Mouse (Mus musculus): ENCODE results near the gene Slc17a5. TPM values are rescaled to one million over a fixed set of nuclear protein-coding genes. Genes with fewer than 3 reads are reported as not detected.

The Slc17a5 gene
- total RNA-seq (2014; fragmentation: Nextera tagmentation) (4.8 and 6.4 TPM in 2 replicates), total RNA-seq (2017) (0.94 and 6.0 TPM in 2 replicates)

DNA sequence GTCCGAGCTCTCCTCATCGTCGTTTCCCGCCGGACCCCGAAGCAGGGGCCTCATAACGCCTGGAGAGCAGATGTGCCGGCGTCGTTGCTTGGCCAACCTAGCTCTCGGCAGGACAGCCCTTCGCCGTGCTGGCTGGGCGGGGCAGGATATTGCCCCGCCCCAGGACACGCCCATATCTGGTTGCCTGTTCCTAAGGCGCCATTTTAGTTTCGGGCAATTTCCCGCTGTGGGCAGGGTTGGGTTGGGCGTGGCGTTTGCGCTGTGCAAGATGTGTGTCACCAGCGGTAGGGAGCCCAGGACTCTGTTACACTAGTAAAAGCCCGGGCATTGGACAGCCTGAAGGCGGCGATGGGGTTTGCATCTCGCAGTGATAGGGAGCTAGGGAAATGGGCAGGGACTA lies at the start of gene Slc17a5:
Slc17a5 (minus strand) TSS at position 128 of the 400 bp plus-strand sequence.
- ATAC-seq (replicated peaks; ENCODE audit: low FRiP score, low TSS enrichment, poor library complexity, severe bottlenecking), result peak; percentile 97

DNA sequence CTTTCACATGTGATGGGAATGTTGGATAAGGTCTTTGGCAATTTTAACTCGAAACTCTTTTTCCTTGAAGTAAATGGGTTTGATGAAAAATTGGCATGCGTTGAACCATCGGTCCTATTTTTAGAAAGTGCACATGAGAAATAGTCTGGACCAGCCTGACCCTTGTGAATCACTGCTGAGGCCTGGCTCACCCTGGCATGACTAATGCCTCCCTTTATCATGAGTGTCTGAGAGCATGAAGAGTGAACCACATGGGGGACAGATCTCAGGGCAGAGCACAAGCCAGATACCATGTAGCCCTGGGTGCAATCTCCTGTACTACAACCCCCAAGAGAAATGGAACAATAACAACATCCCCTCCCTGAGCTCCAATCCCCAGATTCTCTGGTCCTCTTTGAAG lies 46.1 kb upstream of the Slc17a5 start:
- ATAC-seq (replicated peaks; ENCODE audit: low FRiP score, low TSS enrichment, poor library complexity, severe bottlenecking), result no peak

DNA sequence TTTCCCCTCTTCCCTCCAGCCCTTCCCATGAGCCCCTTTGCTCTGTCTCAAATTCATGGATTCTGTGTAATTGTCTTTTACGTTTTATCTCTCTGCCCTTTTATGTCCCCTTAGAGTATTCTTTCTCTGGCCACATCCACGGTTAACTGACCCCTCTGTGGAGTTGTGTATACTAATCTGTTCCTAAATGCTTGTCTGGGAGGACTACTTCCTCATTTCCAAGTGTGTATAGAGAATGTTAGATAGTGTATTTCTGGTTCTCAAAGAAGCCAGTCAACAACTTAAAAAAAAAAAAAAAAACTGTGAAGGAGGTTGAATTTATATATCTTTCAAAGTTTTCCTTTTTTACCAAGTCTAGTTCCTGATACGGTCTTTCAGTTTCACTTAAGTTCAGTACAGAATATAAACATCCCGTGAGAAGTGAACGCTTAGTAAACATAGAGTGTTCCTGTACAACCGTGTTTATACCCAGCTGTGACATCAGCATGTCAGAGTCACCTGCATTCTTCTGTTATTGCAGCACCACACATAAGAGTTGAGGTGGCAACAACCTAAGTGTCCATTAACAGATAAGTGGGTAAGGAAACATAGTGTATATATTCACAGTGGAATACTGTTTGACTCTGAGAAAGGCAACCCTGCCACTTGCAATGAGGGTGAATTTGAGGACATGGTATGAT lies 44.1 kb upstream of the Slc17a5 start:
- no peak for ATAC-seq (replicated peaks; ENCODE audit: low FRiP score, low TSS enrichment, poor library complexity, severe bottlenecking)

DNA sequence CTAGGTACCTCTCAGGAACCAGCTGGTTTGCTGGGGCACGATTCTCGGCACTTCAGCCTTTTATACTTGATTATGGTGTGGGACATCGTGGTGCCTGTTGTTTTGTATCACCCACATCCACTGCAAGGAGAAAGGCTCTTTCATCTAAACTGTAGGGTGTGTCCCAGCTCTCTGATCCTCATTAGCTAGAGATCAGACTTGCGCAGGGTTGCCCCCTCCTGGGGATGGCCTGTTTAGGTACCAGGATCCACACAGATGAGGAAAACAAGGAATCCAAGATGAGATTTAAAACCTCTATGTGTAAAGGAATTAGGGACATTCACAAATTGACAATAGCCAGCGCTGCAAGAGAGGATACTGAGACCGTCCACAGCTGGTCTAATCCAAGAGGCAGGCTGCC lies 42.1 kb upstream of the Slc17a5 start:
- ATAC-seq (replicated peaks; ENCODE audit: low FRiP score, low TSS enrichment, poor library complexity, severe bottlenecking), result no peak

DNA sequence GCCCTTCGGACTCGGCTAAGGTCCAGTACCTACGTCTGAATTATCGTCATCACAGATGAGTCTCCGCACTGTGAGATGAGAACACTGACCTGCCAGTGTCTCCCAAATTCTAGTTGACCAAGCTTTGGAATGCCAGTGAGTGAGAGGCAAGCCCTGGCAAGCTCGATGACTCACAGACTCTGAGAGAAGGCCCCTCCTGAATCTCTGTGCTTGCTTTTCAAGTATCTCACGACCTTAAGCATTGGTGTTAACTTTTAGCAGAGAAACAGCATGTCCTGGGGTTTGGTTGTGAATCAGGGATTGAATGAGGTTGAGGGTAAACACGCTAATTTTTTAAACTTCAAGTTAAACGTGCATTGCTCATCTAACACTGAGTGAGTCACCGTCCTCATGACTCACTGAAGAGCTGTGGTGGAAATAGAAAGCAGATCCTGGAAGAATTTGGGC lies 35.5 kb upstream of the Slc17a5 start:
- no peak for ATAC-seq (replicated peaks; ENCODE audit: low FRiP score, low TSS enrichment, poor library complexity, severe bottlenecking)

DNA sequence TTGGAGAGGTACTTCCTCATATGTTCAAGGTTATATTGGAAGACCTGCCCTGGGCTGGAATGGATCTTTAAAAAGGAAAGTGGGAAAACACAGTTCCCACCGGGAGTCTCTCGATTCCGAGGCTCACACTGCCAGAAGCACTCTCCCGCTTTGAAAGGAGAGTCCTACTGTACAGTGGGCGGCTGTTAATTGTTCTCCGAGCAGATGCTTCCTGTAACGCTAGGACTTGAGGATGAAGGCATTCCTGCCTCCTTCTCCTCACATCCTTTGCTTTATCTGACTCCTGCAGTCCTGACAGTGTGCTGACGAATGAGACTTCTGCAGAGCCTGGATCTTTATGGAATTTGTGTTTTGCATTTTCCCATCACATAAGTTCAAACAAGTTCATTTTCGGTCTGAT lies 31.4 kb upstream of the Slc17a5 start:
- no peak for ATAC-seq (replicated peaks; ENCODE audit: low FRiP score, low TSS enrichment, poor library complexity, severe bottlenecking)

DNA sequence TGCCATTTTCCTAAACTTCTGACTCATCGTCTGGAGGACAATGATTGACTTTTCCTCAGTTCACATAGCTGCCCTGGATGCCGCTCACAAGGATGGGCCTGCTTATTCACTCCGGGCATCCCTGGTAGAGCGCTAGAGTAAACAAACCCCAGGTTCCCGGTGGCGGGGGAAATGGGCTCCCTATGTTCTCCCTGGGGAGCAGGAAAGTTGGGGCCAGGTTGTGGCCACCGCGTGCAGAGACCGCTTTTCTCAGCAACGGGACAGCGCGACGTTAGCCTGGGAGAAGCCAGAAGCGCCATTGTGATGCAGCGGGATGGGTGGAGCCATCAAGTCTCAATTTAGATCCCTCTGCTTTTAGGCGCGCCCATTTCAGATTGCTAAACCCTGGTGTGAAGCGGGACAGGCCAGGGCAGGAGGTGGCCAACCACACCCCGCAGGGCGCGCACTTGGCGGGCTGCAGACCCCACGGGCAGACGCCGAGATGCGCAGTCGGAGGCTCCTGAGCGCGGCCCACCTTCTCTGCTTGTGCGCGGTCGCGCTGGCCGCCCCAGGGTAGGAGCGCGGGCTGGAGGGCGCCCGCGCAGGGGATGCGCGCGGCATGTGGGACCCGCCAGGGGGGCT lies 27.7 kb upstream of the Slc17a5 start, which contains the start of gene Cd109:
Cd109 (plus strand) TSS at position 146 of the 621 bp plus-strand sequence.
- peak; percentile 47; the same call in 1 of the 2 replicates for ATAC-seq (replicated peaks; ENCODE audit: low FRiP score, low TSS enrichment, poor library complexity, severe bottlenecking)

DNA sequence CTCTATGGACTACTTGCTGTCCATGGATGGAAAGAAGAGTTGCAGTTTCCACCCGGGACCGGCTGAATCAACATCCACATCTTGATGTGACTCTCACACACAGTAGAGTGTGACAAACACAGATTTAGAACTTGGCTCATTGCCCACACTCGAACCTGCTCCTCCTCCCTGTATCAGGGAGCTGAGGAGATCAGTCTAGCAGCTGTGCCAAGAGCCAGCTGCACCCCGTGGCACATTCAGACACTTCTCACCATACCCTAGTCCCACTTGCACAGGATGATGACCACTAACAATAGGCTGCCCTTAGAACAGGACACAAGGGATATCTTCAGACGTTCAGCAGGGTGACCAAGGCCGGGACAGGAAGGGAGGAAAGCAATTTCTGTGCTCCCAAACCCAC lies 26.4 kb upstream of the Slc17a5 start:
- ATAC-seq (replicated peaks; ENCODE audit: low FRiP score, low TSS enrichment, poor library complexity, severe bottlenecking), result no peak

DNA sequence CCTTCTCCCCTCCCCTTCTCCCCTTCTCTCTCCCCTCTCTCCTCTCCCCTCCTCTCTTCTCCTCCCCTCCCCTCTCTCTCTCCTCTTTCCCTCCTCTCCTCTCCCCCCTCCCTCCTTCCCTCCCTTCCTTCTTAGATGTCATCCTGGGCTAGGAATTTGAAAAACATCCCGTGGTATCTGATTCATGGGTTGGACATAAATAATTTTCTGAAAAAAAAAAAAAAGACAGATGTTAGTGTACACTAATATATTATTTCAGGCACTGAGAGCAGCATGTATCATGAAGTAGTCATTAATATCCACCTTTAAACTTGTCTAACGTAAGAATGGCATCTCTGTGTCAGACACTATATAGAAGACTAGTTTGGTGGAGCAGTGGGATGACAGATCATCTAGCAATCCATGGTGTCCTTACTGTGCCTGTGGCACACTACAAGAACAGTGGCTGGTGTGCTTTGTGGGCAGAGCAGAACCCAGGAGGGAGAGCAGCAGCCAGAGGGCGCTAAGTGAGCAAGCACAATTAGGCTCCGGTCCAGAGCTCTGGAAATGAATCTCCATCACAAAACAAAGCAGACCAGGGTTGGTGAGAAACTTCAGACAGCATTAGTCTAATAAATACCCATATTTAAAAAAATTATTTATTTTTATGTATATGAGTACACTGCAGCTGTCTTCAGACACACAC lies 13.3 kb upstream of the Slc17a5 start:
- no peak for ATAC-seq (replicated peaks; ENCODE audit: low FRiP score, low TSS enrichment, poor library complexity, severe bottlenecking)

DNA sequence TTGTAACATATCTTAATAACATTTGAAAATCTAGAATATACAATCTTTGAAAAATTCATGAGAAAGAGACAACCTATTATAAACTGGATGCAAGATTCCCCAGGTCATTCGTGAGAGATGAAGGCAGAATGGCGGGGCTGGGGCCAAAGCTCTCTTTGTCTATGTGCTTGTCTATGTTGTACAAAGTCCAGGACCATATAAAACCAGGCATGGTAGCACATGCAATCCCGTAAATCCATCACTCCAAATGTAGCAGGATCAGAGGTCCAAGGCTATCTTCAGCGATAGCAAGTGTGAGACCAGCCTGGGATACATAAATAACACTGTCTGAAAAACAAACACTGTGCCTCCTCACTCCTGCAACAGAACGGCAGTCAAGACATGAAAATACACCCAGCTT lies 12.1 kb upstream of the Slc17a5 start:
- no peak for ATAC-seq (replicated peaks; ENCODE audit: low FRiP score, low TSS enrichment, poor library complexity, severe bottlenecking)

DNA sequence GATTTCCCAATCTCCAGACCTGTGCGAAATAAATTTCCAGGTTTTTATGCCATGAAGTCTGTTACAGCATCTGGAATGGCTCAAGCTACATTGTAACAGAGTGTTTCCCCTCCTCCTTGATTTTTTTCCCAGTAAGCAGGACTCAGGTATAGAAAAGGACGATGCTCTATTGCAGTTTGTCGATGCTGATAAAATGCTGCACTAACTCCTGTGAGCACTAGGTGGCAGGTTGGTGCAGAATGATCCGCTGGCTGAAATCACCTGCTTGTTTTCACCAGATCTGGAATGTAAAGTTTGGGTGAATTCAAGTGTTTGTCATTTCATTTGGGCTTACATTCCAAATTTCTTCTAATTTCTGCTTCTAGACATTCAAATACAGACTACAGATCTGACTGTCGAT lies 9.0 kb upstream of the Slc17a5 start:
- ATAC-seq (replicated peaks; ENCODE audit: low FRiP score, low TSS enrichment, poor library complexity, severe bottlenecking), result peak; percentile 91

DNA sequence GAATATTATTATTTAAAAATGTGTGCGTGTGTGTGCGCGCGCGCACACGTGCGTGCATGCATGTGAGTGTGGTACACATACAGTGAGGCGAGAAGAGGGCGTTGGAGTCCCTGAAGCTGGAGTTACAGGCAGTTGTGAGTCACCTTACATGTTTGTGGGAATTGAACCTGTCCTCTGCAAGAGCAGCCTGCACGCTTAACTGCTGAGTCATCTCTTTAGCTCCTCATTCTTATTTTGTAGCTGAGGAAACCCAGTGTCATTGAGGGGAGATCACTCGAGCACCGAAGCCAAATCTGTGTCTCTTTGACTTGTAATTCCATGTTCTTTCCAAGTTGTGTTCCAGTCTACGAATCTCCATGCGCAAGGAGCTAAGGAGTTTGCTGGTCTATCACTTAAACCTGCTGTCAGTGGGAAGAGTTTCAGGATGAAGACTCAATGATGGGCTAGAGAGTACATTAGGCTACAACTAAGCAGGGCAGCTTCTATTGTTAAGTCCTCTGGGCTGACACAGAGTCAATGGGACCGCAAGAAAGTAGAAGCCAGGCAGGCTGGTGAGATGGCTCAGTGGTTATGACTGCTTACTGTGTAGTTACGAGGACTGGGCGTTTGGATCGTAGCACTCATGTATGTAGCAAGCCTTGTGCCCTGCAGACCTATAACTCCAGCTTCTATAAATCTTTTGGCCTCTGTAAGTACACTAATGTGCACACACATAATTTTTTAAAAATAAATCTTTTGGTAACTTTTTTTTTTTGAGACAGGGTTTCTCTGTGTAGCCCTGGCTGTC lies 8.1 kb upstream of the Slc17a5 start:
- ATAC-seq (replicated peaks; ENCODE audit: low FRiP score, low TSS enrichment, poor library complexity, severe bottlenecking), result no peak

DNA sequence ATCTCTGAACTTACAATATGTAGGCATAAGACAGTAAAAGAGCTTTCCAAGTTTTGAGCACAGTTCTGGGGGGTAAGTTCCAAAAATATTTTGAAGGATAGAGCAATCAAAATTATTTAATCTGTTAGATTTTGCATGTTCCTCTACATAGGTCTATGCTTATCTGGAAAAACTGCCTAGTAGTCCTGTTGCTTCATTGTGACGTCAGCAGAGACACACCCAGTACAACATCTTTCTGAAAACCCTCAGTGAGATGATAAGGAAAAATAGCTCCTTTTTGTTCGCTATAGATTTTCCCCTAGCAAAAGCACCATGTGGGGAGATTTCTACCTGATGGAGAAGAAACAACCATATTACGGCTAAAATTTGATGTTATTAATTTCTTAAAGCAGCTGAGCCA lies 7.4 kb upstream of the Slc17a5 start:
- peak; percentile 68 for ATAC-seq (replicated peaks; ENCODE audit: low FRiP score, low TSS enrichment, poor library complexity, severe bottlenecking)

DNA sequence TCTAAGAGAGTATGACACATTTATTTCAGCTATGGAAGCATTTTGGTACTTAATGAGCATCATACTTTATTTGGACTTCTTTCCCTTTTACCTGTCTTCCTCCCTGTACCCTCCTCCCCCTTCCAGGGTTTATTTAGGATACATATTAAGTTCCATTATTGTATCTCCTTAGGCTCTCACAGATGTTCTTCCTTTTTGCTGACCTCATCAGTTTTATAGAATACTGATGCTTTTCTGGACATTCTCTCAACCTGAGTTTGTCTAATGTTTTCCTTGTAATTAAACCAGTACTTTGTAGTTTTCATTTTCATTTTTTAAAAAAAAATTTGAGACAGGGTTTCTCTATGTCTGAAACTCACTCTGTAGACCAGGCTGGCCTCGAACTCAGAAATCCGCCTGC lies 2.6 kb upstream of the Slc17a5 start:
- ATAC-seq (replicated peaks; ENCODE audit: low FRiP score, low TSS enrichment, poor library complexity, severe bottlenecking), result no peak

DNA sequence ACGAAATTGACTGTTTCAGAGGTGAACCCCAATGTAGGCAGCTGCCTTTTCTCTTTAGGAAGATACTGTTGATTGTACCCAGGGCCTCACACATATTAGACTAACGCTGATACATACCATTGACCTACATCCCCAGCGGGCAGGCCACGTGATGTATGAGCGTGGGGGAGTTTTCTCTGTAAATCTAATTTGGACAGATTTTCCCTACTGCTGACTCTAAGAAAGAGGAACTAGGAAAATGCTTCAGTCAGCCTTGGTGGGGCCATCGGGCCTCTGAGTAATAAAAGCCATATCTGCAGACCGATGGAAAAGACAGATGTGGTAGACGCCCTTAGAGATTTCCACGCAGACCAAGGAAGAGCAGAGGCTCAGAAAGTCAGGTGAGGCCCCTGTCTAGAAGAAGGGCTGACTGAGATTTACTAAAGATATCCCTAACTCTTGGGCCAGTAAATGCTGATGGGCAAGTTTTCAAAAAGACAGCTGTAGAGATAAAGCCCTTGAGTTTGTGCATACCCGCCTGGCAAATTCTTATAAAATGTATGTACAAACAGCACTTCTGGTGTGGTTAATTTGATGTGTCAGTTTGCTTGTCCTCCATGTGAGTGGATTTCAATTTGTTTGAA lies 681 bp upstream of the Slc17a5 start:
- peak; percentile 22 for ATAC-seq (replicated peaks; ENCODE audit: low FRiP score, low TSS enrichment, poor library complexity, severe bottlenecking)

DNA sequence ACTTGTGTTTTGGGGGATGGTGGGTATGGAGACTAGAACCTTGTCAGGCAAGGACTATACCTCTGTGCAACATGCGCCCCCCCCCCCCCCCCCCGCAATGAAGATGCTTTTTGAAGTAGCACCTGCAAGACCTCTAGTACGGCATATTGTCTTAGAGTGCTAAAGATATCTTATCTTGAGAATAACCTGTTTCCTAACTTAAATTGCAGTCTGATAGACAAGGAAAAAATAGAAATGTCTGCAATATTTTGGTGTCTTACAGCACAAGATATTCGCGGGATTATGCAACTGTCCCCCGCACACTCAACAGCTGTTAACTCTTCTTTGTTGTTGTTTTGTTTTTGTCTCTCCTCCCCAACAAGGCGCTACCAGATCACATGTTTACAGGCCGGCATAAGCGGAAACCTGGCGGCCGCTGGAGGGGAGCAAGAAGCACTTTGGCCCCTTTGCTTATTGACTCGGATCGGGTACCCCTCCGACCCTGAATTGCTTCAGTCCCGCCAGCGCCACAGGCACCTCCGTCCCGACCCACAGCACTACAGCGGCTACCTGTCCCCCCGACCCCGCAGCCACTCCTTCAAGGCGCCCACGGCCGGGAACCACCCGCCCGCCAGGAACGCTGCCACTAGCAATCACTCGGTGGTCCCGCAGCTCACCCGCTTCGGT lies 490 bp downstream of the Slc17a5 start:
- peak; percentile 14 for ATAC-seq (replicated peaks; ENCODE audit: low FRiP score, low TSS enrichment, poor library complexity, severe bottlenecking)

DNA sequence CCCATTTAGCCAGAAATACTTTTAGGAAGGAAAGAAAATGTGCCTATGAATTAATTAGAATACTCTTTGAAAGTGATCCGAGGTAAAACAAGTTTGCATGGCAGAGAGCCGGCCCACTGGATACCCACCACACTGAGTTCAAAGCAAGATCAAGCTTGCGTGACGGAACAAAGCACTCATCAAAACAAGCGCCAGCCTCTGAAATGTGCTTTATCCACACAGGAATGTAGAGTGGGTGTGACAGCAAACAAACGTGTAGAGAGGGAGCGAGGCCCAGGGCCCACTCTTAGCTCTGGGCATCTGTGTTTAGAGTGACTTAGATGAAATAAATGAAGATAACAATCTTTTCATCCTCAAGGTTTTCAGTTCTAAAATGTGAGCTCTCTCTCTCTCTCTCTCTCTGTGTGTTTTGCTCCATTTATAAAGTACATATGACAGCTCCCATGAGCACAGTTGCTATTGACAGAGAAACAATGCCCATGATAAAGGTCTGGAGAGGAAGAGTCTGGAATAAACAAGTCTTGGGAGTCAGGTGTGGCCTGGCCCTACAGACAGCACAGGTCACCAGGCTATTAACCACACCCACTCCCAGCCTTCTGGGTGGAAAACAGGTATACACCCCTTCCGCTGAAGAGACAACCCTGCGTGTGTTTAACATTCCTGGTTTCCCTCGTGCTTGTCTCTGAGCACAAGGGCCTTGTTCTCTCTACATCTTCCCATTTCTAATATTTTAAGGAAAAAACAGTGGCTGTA lies 8.0 kb downstream of the Slc17a5 start:
- ATAC-seq (replicated peaks; ENCODE audit: low FRiP score, low TSS enrichment, poor library complexity, severe bottlenecking), result no peak

DNA sequence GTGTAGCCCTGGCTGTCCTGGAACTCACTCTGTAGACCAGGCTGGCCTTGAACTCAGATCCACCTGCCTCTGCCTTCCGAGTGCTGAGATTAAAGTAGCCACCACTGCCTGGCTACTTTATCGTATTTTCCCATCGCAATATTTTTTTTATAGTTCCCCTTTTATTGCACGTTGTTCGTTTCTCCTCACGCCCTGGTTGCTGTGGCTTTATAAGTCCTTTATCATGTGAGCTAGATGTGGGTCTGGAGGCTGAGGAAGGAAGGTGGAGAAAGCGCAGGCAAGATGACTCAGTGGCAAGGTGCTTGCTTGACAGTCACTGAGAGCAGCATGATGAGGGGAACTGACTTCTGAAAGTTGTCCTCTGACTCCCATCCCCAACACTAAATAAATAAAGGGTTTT lies 9.0 kb downstream of the Slc17a5 start:
- ATAC-seq (replicated peaks; ENCODE audit: low FRiP score, low TSS enrichment, poor library complexity, severe bottlenecking), result no peak
